Mouse (Mus musculus) embryonic facial prominence, embryonic 11.5 days (tissue): ENCODE measurements around the gene Vmn1r54. TPM values are rescaled to one million over a fixed set of nuclear protein-coding genes. Genes with fewer than 3 reads are reported as not detected.
"Not testable (repeated sequence)": the region's sequence is repeated elsewhere in the genome, so short reads cannot be mapped to it uniquely, and the experiment has no call there.

Experiments
- ATAC-seq: fragments of 200-750 bp; cut with Nextera tagmentation; replicated peaks from 2 replicates; pipeline ENCODE4 v1.8.0; 2017; ENCODE audit warnings: low read depth; ENCODE audit not compliant: insufficient number of reproducible peaks, low FRiP score, low TSS enrichment
- DNase-seq: peaks from one replicate; pipeline ENCODE4 v3.0.0-alpha.2; 2015; ENCODE audit warnings: low spot score
- H3K27ac ChIP-seq: fragments of 300-500 bp; sonication (generic); replicated peaks from 2 replicates; pipeline ENCODE4 v1.5.1; 2014; ENCODE audit warnings: mild to moderate bottlenecking, low read depth, low read length, control low read depth
- H3K27me3 ChIP-seq: fragments of 300-500 bp; sonication (generic); 2 replicates; pipeline ENCODE4 v1.6.1; 2014; ENCODE audit warnings: mild to moderate bottlenecking, low read length, moderate library complexity, mixed read lengths; ENCODE audit not compliant: control insufficient read depth, insufficient read depth
- H3K36me3 ChIP-seq: fragments of 300-500 bp; sonication (generic); replicated peaks from 2 replicates; pipeline ENCODE4 v1.6.1; 2014; ENCODE audit warnings: low read depth, mild to moderate bottlenecking, low read length, moderate library complexity, mixed read lengths; ENCODE audit not compliant: control insufficient read depth, insufficient read depth
- H3K4me1 ChIP-seq: fragments of 300-500 bp; sonication (generic); 2 replicates; pipeline ENCODE4 v1.6.1; 2014; ENCODE audit warnings: low read length, mixed read lengths; ENCODE audit not compliant: control insufficient read depth, insufficient read depth
- H3K4me2 ChIP-seq: fragments of 300-500 bp; sonication (generic); 2 replicates; pipeline ENCODE4 v1.6.1; 2014; ENCODE audit warnings: low read depth, mild to moderate bottlenecking, control low read depth, low read length, moderate library complexity
- H3K4me3 ChIP-seq: fragments of 300-500 bp; sonication (generic); 2 replicates; pipeline ENCODE4 v1.5.1; 2014; ENCODE audit warnings: low read depth, low read length, control low read depth
- H3K9ac ChIP-seq: fragments of 300-500 bp; sonication (generic); replicated peaks from 2 replicates; pipeline ENCODE4 v1.6.1; 2014; ENCODE audit warnings: mild to moderate bottlenecking, control low read depth, low read length
- H3K9me3 ChIP-seq: fragments of 300-500 bp; sonication (generic); replicated peaks from 2 replicates; pipeline ENCODE4 v1.6.1; 2016; ENCODE audit warnings: mild to moderate bottlenecking, low read length, inconsistent platforms, mixed read lengths; ENCODE audit not compliant: control insufficient read depth
- WGBS: fragments of 180-500 bp; shearing (Covaris S2); extraction: QIAGEN DNeasy Blood & Tissue Kit; methylation state at CpG from one replicate; pipeline ENCODE4 v1.1.7; 2014; 5-methylcytosine and 5-hydroxymethylcytosine counted together
- polyA plus RNA-seq: library from polyadenylated mRNA; unstranded; fragments of >200 nt; fragmentation: Nextera tagmentation; extraction: Ambion mirVana; gene quantifications from 2 replicates; pipeline ENCODE4 v1.2.1, GENCODE M21; 2014

Gene Vmn1r54
- polyA plus RNA-seq = not detected in 2 replicates

- no peaks in the 10 kb centered on the region for H3K36me3 ChIP-seq
- no peak for ATAC-seq
- H3K9ac ChIP-seq = no peak within 1 kb of the TSS
- WGBS = 79% methylated on average over 1 of the region's 1 CpGs
- DNase-seq = no peak
- H3K4me1 ChIP-seq = no peaks in the 10 kb centered on the region
- no peak within 1 kb of the TSS for H3K27ac ChIP-seq
- no peak within 1 kb of the TSS for H3K4me3 ChIP-seq
- H3K4me2 ChIP-seq = no peak within 1 kb of the TSS
- H3K9me3 ChIP-seq = no peaks in the 10 kb centered on the region
- H3K27me3 ChIP-seq = no peaks in the 10 kb centered on the region
These were observed at the start of gene Vmn1r54 for GRCm38 (mm10) chr6:90246000-90246399. Vmn1r54 (plus strand) TSS chr6:90246300.

- not testable (repeated sequence) for DNase-seq, H3K36me3 ChIP-seq, H3K4me1 ChIP-seq, H3K4me2 ChIP-seq, H3K4me3 ChIP-seq, H3K27me3 ChIP-seq, ATAC-seq, H3K9ac ChIP-seq, H3K27ac ChIP-seq, H3K9me3 ChIP-seq
- WGBS = 77% methylated on average over 1 of the region's 2 CpGs
These were observed 43.6 kb upstream of the Vmn1r54 start, which contains the start of gene V1ra8 for GRCm38 (mm10) chr6:90202493-90202892. V1ra8 (plus strand) TSS chr6:90202793.

GRCm38 (mm10) chr6:90224338-90224737, 21.8 kb upstream of the Vmn1r54 start, which contains the start of gene Vmn1r53:
Vmn1r53 (minus strand) TSS chr6:90224438.
- no peak within 1 kb of the TSS for H3K9ac ChIP-seq
- DNase-seq = no peak
- no peak within 1 kb of the TSS for H3K4me2 ChIP-seq
- H3K27me3 ChIP-seq = no peaks in the 10 kb centered on the region
- no peaks in the 10 kb centered on the region for H3K9me3 ChIP-seq
- no peak within 1 kb of the TSS for H3K4me3 ChIP-seq
- no peaks in the 10 kb centered on the region for H3K36me3 ChIP-seq
- no peak for ATAC-seq
- no peak within 1 kb of the TSS for H3K27ac ChIP-seq
- no peaks in the 10 kb centered on the region for H3K4me1 ChIP-seq
- WGBS = 86% methylated on average over 1 of the region's 1 CpGs

- not testable (repeated sequence) for ATAC-seq, H3K9ac ChIP-seq, H3K4me3 ChIP-seq, H3K36me3 ChIP-seq, H3K4me1 ChIP-seq, H3K27ac ChIP-seq, H3K9me3 ChIP-seq, DNase-seq, H3K4me2 ChIP-seq, H3K27me3 ChIP-seq
- 88% methylated on average over 4 of the region's 4 CpGs for WGBS
These were observed 14.0 kb upstream of the Vmn1r54 start for GRCm38 (mm10) chr6:90232114-90232513.

GRCm38 (mm10) chr6:90232681-90233080, 13.4 kb upstream of the Vmn1r54 start:
- H3K4me3 ChIP-seq = no peak overlapping the region
- no peak overlapping the region for H3K27ac ChIP-seq
- no peaks in the 10 kb centered on the region for H3K36me3 ChIP-seq
- no peak overlapping the region for H3K4me2 ChIP-seq
- ATAC-seq = no peak
- no peaks in the 10 kb centered on the region; the same call in 1 of the 2 replicates for H3K9me3 ChIP-seq
- H3K4me1 ChIP-seq = no peaks in the 10 kb centered on the region
- DNase-seq = no peak
- no peaks in the 10 kb centered on the region for H3K27me3 ChIP-seq
- 62% methylated on average over 27 of the region's 27 CpGs for WGBS
- no peak overlapping the region for H3K9ac ChIP-seq

GRCm38 (mm10) chr6:90244019-90244418, 2.1 kb upstream of the Vmn1r54 start:
- H3K36me3 ChIP-seq = no peaks in the 10 kb centered on the region
- H3K9me3 ChIP-seq = no peaks in the 10 kb centered on the region
- H3K27me3 ChIP-seq = no peaks in the 10 kb centered on the region
- DNase-seq (no peak), ATAC-seq (no peak)
- no peaks in the 10 kb centered on the region for H3K4me1 ChIP-seq
- no peak overlapping the region for H3K4me3 ChIP-seq
- H3K27ac ChIP-seq = no peak overlapping the region
- WGBS = 83% methylated on average over 3 of the region's 3 CpGs
- H3K9ac ChIP-seq = no peak overlapping the region
- no peak overlapping the region for H3K4me2 ChIP-seq

- no peak for ATAC-seq
- peak; percentile 18 for DNase-seq
- H3K4me1 ChIP-seq = no peaks in the 10 kb centered on the region
- H3K9ac ChIP-seq = no peak overlapping the region
- H3K4me2 ChIP-seq = no peak overlapping the region
- H3K4me3 ChIP-seq = no peak overlapping the region
- H3K27me3 ChIP-seq = no peaks in the 10 kb centered on the region
- no peaks in the 10 kb centered on the region for H3K36me3 ChIP-seq
- no peak overlapping the region for H3K27ac ChIP-seq
- no peaks in the 10 kb centered on the region for H3K9me3 ChIP-seq
- WGBS = 55% methylated on average over 12 of the region's 12 CpGs
These were observed 42.2 kb downstream of the Vmn1r54 start for GRCm38 (mm10) chr6:90288265-90288664.

GRCm38 (mm10) chr6:90300919-90301318, 54.8 kb downstream of the Vmn1r54 start, which contains the start of gene BC048671:
BC048671 (plus strand) TSS chr6:90301219.
- 94% methylated on average over 1 of the region's 1 CpGs for WGBS
- DNase-seq = no peak
- no peaks in the 10 kb centered on the region for H3K9me3 ChIP-seq
- H3K4me3 ChIP-seq = no peak within 1 kb of the TSS
- no peak within 1 kb of the TSS for H3K4me2 ChIP-seq
- H3K27ac ChIP-seq = no peak within 1 kb of the TSS
- ATAC-seq = no peak
- H3K9ac ChIP-seq = no peak within 1 kb of the TSS
- H3K27me3 ChIP-seq = no peaks in the 10 kb centered on the region
- no peaks in the 10 kb centered on the region for H3K4me1 ChIP-seq
- H3K36me3 ChIP-seq = no peaks in the 10 kb centered on the region
